Mouse (Mus musculus) left cerebral cortex, postnatal 36 days (tissue): ENCODE measurements around the gene Ankzf1. TPM values are rescaled to one million over a fixed set of nuclear protein-coding genes. Genes with fewer than 3 reads are reported as not detected.

Experiments
- DNase-seq, 2 experiments: peaks; one replicate each; pipeline ENCODE4 v3.0.0; 2021 to 2022; ENCODE audit warnings: low spot score in 2 of 2, mixed read lengths in 1 of 2
- intact Hi-C: fragments of 180-260 bp; cut with DNase I; formaldehyde crosslinking; loops from one replicate; pipeline ENCODE4 v1.15.1; 2025
- total RNA-seq, 2 experiments: library from RNA; stranded (reverse); gene quantifications; 2 replicates each; pipeline ENCODE4 v1.2.3; 2021

Ankzf1 gene
- total RNA-seq, 2 experiments from 2014 or later = 21.6 to 31.7 TPM

DNA sequence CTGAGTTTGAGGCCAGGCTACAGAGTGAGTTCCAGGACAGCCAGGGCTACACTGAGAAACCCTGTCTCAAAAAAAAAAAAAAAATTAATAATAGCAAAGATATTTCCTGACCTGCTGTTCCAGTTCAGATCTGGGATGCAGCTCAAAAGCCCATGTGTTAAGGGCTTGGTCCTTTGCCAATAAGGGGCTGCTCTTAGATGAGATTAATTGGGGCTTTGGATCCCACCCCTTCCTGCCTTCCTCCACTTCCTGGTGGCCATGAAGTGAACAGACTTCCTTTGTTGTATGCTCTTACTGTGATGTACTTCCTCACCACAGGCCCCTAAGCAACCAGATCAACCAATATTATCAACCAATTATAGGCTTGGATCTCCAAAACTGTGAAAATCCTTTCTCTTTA lies 4.8 kb upstream of the Ankzf1 start:
- no peak for DNase-seq
- intact Hi-C loops = no loop called here

DNA sequence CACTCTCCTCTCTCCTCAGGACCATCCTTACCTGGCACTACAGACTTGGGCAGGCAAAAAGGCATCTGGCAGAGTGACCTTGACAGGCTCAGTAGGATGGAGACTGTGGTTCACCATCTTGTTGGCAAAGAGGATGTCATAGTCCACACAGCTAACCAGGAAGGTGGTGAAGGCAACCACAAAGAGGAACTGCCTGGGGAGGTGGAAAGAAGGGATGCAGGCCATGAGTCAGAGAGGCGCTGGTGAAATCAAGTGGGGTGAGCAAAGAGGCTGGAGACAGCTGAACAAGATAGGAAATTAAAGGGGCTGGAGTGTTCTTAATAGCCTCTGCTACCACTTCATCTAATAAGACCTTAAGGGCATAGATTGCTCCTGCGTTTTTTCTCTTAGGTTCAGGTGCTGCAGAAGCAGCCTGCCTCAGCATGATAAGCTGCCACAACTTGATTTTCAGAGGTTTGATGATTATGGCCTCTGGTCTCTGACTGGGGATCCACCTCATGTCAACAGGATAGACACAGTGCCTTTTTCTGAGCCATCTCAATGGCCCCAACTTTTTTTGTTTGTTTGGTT lies 4.0 kb upstream of the Ankzf1 start:
- intact Hi-C loops = no loop called here

DNA sequence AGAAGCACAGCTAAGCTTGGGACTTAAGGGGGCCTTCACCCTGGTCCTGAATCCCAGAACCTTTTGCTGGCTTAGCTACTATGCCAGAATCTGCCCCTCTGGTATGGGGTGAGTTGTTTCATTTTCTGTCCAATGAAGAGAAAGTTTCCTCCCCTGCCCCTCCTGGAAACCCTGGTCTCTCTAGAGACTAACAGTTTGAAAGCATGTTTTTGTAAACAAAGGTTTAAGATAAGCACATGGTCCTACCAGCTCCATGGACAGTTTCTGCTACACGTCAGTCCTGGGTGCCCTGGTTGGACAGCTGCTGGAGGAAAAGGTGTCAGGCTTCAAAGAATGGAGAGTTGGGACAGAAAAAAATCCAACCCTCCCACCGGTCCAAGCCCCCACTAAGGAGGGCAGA lies 1.4 kb upstream of the Ankzf1 start:
- intact Hi-C loops = no loop called here
- DNase-seq = no peak

More for the DNA sequence above, 4.0 kb upstream of the Ankzf1 start:
- DNase-seq = no peak

DNA sequence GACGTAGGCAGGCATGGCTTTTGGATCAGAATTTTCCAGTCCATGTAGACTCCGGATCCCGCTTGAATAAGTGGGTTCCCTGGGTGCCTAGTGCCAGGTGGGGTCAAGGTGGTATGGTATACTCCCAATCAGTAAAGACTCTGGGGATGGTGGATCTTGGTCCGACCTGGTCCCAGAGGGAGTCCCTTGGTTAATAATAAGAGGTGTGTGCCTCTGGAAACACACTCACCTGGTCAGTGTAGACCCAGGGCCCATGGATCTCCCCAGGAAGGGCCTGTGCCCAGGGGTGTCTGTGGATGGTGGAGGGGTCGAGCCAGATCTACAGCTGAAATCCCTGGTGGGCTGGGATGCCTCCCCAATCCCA lies 711 bp upstream of the Ankzf1 start:
- no peak for DNase-seq
- intact Hi-C loops = no loop called here

DNA sequence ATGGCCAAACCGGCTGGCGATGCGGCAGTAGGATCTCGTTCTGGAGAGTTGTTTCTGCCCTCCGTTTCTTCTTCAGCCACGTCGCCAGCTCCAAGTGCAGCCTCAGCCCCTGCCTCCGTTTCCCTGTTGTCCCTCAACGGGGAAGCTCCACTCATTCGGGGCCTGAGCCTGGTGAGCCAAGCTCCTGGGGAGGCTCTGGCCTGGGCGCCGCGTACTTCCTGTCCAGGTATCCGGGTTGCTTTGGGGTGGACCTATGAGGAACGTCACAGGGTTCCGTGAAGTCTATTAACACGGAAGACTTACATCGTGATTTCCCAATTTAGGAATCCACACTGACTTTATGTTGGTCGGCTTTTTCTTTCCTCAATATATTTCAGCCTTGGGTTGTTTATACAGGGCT lies 501 bp downstream of the Ankzf1 start:
- intact Hi-C loops = no loop called here

DNA sequence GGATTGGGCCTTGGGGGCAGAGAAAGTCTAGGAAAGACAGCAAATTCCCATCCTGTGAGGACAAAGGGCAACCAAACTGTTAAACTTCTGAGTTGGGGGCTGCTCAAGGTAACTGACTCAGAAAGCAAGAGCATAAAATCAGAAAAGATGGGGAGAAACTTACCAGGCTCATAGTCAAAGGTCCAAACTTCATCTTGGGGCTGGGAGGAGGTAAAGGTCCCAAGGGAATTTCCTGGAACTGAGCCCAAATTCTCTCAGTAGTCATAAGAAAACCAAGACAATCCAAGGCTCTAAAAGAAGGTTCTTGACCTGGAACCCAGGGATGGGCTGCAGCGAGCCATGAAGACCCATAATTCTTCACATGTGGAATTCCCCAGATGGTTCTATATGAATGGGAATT lies 9.3 kb downstream of the Ankzf1 start:
- intact Hi-C loops = no loop called here

More for the DNA sequence above, 501 bp downstream of the Ankzf1 start:
- no peak for DNase-seq

DNA sequence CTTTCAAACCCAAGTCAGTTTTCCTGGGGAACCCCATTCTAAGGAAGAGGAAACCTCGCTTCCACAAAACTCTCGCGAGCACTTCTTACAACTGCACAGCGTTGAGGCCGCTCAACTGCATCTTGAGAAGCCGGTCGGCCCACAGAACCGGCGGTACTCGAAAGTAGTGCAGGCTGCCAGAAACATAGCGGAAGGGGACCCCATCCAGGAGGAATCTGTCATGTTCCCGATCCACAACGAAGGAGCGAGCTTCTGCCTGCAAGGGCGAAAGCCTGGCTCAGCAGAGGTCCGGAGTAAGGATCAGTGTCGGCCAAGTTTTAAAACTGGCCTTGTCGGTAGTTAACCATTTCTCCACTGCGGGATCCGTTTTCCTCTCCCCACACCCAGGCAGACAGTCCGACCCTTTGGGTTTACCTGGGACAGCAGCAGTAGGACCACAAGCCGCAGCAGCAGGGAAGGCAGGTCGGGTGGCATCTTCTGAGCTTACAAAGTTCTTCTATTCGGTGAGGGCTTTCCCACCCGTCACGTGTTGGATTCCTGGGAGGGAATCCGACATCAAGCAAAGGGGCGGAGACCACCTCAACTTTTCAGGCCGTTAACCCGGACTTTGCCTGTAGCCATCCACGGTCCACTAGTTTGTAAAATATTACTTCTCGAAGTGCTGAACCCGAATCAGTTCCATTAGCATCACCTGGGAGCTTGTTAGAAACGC lies 17.2 kb downstream of the Ankzf1 start:
- DNase-seq = no peak
- intact Hi-C loops = no loop called here

More for the DNA sequence above, 9.3 kb downstream of the Ankzf1 start:
- DNase-seq = no peak

DNA sequence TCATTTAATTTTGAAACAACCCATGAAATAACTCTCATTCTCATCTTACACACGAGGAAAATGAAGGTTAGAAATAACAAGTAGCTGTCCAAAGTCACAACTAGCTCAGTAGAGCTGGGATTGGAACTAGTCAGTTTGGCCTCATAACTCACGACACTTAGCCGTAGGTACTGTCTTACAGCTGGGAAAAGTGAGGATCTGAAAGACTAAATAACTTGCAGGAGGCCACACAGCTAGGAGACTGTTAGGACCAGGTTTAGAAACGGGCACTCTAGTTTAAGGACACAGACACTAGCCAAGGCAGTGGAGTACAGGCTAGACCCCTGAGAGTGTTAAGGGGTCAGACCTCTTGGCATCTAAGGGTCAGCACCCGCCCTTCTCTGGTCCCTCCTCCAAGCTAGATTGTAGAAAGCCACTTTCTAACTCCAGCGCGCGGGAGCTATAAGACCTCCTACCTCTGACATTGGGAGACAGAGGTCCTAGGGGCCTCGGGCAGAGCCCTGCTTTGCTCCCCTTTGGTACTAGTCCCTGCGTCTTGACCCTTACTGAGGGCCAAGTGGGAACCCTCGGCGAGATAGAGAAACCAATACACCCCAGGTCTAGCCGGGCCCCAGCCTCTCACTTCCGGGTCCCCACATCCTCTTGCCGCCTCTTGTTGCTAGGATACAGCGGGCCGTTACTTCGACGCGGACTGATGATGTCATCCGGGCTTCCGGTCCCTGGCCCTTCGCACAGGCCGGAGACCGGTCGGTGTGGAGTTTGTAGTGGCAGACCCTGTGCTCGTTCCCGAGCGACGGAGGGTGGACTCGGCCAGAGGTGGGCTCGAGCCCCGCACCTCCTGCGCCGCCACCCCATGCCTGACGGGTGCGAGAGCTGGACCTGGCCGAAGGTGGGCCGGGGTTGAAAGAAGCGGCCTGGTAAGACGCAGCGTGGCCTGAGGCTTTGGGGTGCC lies 18.5 kb downstream of the Ankzf1 start, which contains the start of the genes Glb1l and Stk16:
Gene Glb1l, minus strand, starts transcription at position 678 of the 952 bp plus-strand sequence.
Gene Stk16, plus strand, starts transcription at position 703 of the 952 bp plus-strand sequence.
- intact Hi-C loops = no loop called here

DNA sequence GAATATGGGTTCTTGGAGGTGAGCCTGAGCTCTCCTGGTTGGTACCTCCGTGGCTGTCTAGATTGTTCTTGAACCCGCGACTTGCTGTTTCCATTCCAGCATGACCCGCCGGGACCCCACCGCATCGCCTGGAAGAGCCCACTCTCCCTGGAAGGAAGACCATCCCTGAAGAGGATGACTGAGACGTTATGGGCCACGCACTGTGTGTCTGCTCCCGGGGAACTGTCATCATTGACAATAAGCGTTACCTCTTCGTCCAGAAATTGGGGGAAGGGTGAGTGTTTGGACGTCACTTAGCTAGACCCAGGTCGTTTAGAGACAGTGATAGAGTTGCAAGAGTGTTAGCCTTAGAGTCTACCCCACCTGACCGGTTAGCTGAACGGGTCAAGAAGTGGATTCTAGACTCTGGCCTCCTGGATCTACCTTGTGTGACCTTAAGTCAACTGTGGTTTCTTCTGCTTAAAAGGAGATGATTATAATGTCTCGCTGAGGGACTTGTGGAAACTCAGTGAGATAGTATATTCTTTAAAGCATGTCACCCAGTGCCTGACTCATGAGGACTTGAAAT lies 19.3 kb downstream of the Ankzf1 start:
- intact Hi-C loops = no loop called here
- no peak for DNase-seq

More for the DNA sequence above, 18.5 kb downstream of the Ankzf1 start, which contains the start of the genes Glb1l and Stk16:
- peak; percentile 97 for DNase-seq

DNA sequence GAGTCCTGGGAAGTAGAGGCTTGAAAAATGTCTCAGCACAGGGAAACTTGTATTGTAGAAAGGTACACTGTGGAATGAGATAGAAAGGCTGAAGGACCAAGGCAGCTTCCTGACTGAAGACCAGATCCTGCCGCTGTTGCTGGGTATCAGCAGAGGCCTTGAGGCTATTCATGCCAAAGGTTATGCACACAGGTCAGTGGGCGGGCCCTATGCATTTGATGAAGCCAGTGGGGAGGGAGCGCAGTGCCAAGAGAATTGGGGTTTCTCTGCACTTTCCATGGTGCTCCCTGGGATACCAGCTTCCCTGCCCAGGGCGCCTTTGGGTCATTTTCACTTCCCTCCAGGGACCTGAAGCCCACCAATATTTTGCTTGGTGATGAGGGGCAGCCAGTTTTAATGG lies 20.6 kb downstream of the Ankzf1 start:
- intact Hi-C loops = no loop called here

DNA sequence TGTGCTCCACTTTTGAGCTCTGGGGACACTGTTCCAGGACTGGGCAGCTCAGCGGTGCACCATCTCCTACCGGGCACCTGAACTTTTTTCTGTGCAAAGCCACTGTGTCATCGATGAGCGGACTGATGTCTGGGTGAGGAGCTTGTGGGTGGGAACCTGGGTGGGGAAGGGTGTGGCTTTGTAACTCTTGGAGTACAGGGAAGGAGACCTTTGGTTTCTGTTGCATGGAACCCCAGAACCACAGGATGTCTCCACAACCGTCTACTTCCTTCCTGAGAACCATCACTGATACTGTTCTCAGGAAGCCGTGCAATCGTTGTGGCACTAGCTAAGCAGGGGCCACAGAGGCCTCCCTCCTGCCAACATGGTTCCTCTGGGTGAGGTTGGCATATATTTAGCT lies 21.1 kb downstream of the Ankzf1 start:
- DNase-seq = no peak

More for the DNA sequence above, 20.6 kb downstream of the Ankzf1 start:
- no peak for DNase-seq

DNA sequence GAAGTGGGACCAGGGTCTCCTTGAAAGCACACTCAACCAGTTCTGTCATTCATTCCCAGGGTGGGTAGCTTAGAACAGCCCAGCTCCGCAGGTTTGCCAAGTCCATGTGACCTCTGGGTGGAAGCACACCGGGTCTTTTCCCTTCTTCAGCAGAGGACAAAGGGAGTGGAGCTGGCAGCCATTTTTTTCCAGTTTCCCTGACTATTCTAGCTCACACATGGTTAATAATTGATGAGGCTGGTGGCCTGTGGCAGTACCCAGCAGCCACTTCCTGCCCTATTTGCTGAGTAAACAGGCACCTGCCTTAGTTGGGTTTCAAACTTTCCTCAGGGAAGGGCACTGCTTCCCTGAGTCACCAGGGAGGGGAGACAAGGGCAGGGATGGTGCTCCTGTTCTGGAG lies 22.5 kb downstream of the Ankzf1 start:
- DNase-seq = no peak
- intact Hi-C loops = no loop called here

More for the DNA sequence above, 21.1 kb downstream of the Ankzf1 start:
- intact Hi-C loops = no loop called here

DNA sequence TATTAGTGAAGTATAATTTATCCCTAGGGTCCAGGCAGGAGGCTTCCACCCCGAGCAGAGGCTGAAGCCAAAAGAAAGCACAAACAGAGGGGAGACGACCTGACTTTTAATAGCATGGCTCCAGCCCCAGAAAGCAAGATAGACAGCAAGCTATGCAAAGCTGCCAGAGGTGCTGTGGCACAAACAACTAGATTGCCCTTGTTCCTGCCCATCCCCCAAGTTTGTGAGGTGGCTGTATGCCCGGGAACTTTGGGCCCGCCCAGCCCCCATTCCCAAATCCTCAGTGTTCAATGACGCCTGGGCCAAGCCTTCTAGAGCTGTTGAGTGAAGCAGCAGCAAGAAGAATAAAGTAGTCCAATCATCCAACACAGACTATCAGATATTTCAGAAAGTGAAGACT lies 22.9 kb downstream of the Ankzf1 start:
- intact Hi-C loops = no loop called here
- peak in 1 of 2 experiments; percentile 63 for DNase-seq

DNA sequence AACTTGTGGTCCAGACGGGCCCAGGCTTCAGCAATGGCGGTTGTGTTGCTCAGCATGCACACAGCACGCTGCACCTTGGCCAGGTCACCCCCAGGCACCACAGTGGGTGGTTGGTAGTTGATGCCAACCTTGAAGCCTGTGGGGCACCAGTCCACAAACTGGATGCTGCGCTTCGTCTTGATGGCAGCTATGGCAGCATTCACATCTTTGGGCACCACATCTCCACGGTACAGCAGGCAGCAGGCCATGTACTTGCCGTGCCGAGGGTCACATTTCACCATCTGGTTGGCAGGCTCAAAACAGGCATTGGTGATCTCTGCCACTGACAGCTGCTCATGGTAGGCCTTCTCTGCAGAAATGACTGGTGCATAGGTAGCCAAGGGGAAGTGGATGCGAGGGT lies 23.8 kb downstream of the Ankzf1 start:
- no peak for DNase-seq
- intact Hi-C loops = no loop called here

DNA sequence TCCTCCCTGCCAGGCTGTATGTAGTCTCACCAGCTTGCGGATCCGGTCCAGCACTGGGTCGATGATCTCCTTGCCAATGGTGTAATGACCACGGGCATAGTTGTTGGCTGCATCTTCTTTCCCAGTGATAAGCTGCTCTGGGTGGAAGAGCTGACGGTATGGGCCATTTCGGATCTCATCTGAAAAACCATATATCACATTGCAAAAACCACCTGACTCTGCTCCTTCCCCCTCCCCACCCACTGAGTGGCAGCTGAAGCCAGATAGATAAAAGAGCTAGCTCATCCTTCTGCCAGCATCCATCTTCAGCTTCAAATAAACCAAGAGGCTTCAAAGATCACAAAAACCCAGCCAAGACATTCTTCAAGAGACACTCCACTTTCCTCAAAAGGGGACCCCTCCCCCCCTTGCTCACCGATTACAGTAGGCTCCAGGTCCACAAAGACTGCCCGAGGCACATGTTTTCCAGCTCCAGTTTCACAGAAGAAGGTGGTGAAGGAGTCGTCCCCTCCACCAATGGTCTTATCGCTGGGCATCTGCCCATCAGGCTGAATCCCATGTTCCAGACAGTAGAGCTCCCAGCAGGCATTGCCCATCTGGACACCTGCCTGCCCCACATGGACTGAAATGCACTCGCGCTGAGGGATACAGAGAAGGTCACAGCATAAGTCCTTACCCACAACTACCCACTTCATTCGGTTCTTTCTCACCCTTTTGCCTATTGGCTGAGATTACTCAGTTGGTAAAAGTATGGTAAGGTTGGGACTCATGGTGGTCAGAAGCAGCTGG lies 25.0 kb downstream of the Ankzf1 start:
- intact Hi-C loops = no loop called here
- no peak for DNase-seq

DNA sequence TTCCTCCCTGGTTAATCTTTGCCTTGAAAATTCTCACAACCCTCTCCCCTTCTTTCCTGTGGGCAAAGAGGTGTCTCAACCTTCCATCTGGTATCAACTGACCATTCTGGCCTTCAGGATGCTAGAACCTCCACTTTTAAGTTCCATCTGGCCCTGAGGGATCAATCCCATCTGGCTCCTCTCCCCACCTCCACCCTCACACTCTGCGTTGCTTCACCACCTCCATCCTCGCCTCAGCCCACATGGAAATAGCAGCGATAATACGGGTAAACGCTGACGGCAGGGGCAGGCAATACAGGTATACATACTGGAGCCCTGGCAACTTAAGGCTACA lies 25.9 kb downstream of the Ankzf1 start:
- peak in 1 of 2 experiments; percentile 67 for DNase-seq
- intact Hi-C loops = loop anchor here (1.0 to 2.0 kb wide), 2 partner anchors 18 to 45 kb away; partner anchors contain the start of gene Dnajb2

DNA sequence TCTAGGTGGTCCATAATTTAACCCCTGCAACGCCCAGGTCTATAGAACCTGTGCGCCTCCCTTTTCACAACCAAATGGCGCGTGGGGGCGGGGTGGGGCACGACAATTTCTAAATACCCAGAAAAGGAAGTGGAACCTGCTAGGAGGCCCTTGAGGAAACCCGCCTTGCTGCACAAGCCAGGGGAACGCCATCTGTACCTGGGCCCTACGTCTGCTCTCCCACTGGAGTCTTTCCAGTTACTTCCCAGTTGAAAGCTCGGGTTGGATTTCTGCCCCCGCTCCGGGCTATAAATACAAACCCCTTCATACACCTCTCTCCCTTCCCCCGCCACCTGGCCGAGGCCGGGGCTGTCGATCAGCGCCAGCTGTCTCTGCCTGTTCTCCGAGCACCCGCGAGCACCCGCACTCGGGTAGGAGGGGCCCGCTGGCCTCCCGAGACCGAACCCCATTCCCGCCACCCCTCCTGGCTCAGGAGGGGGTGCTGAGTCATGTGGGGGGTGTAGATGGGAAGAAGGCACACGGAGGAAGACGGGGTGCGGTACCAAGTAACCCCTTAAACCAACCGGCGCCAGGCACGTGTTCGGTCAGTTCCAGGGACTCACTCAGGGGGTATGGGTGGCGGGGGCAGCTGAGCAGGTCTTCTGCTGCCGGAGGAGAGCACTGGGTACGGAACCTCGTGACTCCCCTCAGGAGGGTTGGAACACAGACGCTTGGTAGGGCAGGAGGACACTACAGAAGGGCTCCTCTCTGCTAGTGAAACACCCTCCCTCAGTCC lies 26.5 kb downstream of the Ankzf1 start:
- intact Hi-C loops = loop anchor here (1.0 to 2.0 kb wide), 2 partner anchors 18 to 44 kb away; partner anchors contain the start of gene Dnajb2
- DNase-seq = peak; percentile 76 to 85

DNA sequence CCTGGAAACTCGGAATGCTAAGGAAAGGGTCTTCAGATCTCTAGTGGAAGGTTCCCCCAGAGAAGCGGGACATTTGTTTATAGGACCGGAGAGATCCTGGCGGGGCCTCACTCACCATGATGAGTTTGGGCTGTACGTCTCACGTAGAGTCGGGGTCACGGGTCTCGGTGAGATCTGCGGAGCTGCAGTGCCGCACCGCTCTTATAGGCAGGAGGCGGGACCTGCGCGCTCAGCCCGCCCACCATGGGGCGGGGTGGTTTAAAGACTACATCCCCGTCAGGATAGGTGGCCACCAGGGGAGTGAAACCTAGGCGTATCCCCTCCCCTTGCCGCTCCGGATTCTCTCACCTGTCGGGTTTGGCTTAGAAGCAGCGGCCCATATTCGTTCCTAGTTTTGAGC lies 27.1 kb downstream of the Ankzf1 start:
- intact Hi-C loops = loop anchor here (2.0 kb wide), 1 partner anchor 44 kb away; no protein-coding TSS in a partner anchor
- DNase-seq = peak; percentile 90 to 93
